Mouse (Mus musculus): Measurements from ENCODE around the gene Rapgefl1. TPM values are rescaled to one million over a fixed set of nuclear protein-coding genes. Genes with fewer than 3 reads are reported as not detected.
A peak's percentile ranks its signal among the peaks of the same experiment; 100 is the strongest.

The Rapgefl1 gene
- polyA plus RNA-seq, 1 experiment from 2014 or later, result 12.9 TPM

DNA sequence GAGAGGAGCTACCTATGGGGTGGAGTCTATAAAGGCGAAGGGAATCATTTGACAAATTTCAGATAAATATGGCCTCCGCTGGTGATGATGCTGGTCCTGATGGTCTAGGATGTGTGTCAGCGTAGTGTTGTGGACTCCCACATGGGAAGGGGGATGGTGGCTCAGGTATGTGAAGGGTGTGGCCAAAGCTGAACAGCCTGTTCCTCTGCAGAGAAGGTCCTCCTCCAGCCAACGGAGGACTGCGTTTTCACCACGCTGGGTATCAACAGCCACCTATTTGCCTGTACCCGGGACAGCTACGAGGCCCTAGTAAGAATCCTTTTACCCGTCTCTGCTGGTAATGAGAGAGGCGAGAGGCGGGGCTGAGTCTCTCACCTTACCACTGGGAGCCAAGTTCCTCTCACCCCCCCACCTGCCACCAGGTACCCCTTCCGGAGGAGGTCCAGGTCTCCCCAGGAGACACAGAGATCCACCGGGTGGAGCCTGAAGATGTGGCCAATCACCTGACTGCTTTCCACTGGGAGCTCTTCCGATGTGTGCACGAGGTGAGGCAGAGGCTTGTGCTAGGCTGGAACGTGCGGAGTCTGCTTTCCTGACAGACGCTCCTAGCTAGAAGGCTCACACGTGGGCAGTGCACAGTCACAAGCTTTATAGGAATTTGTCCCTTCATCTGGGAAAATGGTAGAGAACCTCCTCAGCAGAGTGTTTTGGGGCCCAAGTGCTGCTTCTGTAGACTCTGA, 10.4 kb downstream of the Rapgefl1 start:
- WGBS, result 72% methylated on average over 19 of the region's 19 CpGs
- DNase-seq (ENCODE audit: low spot score) (no peak), ATAC-seq (ENCODE audit: low FRiP score) (no peak)
- H3K4me1 ChIP-seq (replicated peaks; ENCODE audit: control insufficient read depth, insufficient read depth, low read length), result peaks cover 16% of the 10 kb centered on the region
- H3K4me3 ChIP-seq (replicated peaks; ENCODE audit: low read length), result no peak overlapping the region
- H3K9me3 ChIP-seq (ENCODE audit: control insufficient read depth, low read length), result no peaks in the 10 kb centered on the region
- H3K9ac ChIP-seq, result no peak overlapping the region
- H3K4me2 ChIP-seq (replicated peaks), result no peak overlapping the region
- no peaks in the 10 kb centered on the region for H3K27me3 ChIP-seq (ENCODE audit: control insufficient read depth, insufficient read depth, low read length)
- H3K36me3 ChIP-seq (replicated peaks; ENCODE audit: control insufficient read depth, insufficient read depth), result peaks cover 10% of the 10 kb centered on the region
- no peak overlapping the region for H3K27ac ChIP-seq

DNA sequence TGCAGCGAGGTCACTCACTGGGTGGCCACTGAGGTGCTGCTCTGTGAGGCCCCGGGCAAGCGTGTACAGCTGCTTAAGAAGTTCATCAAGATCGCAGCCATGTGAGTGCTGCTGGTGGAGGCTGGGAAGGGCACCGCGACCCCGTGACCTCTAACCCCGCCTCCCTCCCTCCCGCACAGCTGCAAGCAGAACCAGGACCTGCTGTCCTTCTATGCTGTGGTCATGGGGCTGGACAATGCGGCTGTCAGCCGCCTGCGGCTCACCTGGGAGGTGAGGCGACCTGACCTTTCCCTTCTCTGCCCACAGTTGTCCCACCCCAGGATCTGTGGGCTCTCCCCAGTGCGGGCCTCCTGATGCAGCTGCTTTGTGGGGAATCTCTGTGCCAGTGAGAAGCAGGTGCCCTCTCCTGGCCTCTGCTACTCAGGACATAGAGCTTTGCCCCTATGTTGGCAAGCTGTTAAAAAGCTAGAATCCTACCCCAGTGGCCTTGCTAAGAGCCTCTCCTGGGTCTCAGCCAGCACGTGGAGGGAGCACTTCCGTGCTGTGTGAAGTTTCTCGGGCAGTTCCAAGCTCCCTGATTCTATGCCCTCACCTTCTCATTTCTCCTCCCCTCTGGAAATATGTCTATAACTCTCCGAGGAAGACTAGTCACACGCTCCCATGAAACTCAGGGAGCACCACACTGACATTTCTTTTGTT, 12.8 kb downstream of the Rapgefl1 start:
- no peak overlapping the region for H3K9ac ChIP-seq
- no peak overlapping the region for H3K27ac ChIP-seq
- peaks cover 16% of the 10 kb centered on the region for H3K4me1 ChIP-seq (replicated peaks; ENCODE audit: control insufficient read depth, insufficient read depth, low read length)
- H3K4me2 ChIP-seq (replicated peaks), result peak overlapping the region; percentile 48
- H3K36me3 ChIP-seq (replicated peaks; ENCODE audit: control insufficient read depth, insufficient read depth), result peaks cover 10% of the 10 kb centered on the region
- 6% methylated on average over 19 of the region's 19 CpGs for WGBS
- DNase-seq (ENCODE audit: low spot score) (no peak), ATAC-seq (ENCODE audit: low FRiP score) (peak; percentile 28; the same call in 1 of the 2 replicates)
- H3K27me3 ChIP-seq (ENCODE audit: control insufficient read depth, insufficient read depth, low read length), result no peaks in the 10 kb centered on the region
- H3K4me3 ChIP-seq (replicated peaks; ENCODE audit: low read length), result no peak overlapping the region
- H3K9me3 ChIP-seq (ENCODE audit: control insufficient read depth, low read length), result no peaks in the 10 kb centered on the region

DNA sequence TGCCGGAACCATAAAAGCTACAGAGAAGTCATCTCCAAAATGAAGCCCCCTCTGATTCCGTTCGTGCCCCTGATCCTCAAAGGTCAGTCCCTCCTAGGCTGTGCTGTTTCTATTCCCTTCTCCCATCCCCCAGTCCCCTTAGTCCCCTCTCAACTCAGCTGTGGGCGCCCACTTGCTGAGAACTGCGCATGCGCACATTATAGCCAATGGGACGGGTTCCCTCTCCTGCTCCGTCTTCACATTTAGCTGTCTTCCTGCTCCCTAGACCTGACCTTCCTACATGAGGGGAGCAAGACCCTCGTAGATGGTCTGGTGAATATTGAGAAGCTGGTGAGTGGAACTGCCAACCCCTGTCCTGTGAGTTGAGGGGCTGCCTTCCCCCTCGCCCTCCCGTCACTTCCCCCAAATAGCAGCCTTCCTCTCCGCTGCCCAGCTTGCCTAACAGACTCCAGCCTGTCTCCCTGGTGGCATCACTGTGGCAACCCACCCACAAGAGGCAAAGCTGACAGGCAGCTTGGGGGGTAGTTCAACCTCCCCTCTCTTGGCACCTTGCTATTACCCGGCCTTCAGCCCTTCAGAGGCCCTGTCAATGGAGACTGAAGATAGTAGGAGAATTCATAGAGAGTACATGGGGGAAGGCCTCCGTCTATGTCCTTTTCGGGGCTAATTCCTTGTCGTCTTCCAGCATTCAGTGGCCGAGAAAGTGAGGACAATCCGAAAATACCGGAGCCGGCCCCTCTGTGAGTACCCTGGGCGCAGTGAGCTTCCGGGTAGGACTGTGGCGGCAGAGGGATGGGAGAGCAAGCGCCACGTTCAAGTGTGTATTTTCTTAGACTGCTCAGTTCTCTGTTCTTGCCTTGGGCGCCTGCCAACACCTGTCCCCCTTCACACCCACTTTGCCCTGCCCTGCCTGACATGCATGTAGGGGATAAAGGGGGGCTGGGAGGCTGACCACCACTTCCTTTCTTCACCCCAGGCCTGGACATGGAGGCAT, 13.8 kb downstream of the Rapgefl1 start:
- ATAC-seq (ENCODE audit: low FRiP score), result peak; percentile 71; the same call in 1 of the 2 replicates
- peak; percentile 75 for DNase-seq (ENCODE audit: low spot score)
- WGBS, result 54% methylated on average over 26 of the region's 26 CpGs
- 0 out of 2 replicates have a peak overlapping the region, but pooled peaks have one; percentile 34 for H3K27ac ChIP-seq
- peaks cover 10% of the 10 kb centered on the region for H3K36me3 ChIP-seq (replicated peaks; ENCODE audit: control insufficient read depth, insufficient read depth)
- H3K9me3 ChIP-seq (ENCODE audit: control insufficient read depth, low read length), result no peaks in the 10 kb centered on the region
- peak overlapping the region; percentile 22 for H3K4me3 ChIP-seq (replicated peaks; ENCODE audit: low read length)
- no peaks in the 10 kb centered on the region for H3K27me3 ChIP-seq (ENCODE audit: control insufficient read depth, insufficient read depth, low read length)
- peak overlapping the region; percentile 47 for H3K9ac ChIP-seq
- peaks cover 16% of the 10 kb centered on the region for H3K4me1 ChIP-seq (replicated peaks; ENCODE audit: control insufficient read depth, insufficient read depth, low read length)
- H3K4me2 ChIP-seq (replicated peaks), result peak overlapping the region; percentile 48

DNA sequence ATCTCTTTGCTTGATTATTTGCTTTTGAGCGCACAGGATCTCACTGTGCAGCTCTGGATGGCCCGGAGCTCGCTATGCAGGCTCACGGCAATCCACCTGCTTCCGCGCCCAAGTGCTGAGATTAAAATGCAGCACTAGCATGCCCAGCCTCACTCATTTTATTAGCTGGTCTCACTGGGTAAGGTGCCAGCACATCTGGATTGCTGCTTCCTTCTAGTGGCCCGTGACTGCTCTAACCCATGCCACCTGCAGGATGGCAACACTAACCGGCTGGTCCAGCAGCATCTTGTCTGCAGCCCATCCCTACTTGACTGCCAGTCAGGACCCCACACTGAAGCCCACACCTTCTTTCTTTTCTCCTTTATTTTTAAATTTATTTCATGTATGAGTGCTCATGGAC, 17.5 kb downstream of the Rapgefl1 start:
- Histone ChIP-seq H3K36me3 (replicated peaks; ENCODE audit: control insufficient read depth, insufficient read depth) (peaks cover 4% of the 10 kb centered on the region), H3K27me3 (ENCODE audit: control insufficient read depth, insufficient read depth, low read length) (no peaks in the 10 kb centered on the region), H3K4me1 (replicated peaks; ENCODE audit: control insufficient read depth, insufficient read depth, low read length) (peaks cover 15% of the 10 kb centered on the region), H3K4me2 (replicated peaks) (no peak overlapping the region), H3K4me3 (replicated peaks; ENCODE audit: low read length) (no peak overlapping the region), H3K27ac (no peak overlapping the region), H3K9me3 (ENCODE audit: control insufficient read depth, low read length) (no peaks in the 10 kb centered on the region), H3K9ac (no peak overlapping the region)
- WGBS, result 90% methylated on average over 8 of the region's 8 CpGs
- ATAC-seq (ENCODE audit: low FRiP score) (no peak), DNase-seq (ENCODE audit: low spot score) (no peak)

DNA sequence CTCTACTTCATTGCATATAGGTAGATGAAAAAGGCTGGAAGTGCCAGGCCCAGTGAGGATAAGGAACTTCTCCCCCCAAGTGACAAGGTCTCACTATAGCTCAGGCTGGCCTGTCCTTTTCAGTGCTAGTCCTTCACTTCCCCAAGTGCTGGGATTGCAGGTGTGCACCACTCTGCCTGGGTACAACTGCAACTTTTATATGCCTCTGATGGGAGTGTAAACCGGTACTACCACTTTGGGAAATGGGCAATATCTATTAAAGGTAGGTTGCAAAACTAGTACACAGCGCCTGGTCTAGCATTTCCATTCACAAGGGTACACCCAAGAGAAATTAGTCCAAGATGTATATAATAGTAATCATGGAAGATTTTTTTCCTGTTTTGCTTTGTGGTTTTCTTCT, 18.1 kb downstream of the Rapgefl1 start:
- Histone ChIP-seq H3K4me2 (replicated peaks) (no peak overlapping the region), H3K27me3 (ENCODE audit: control insufficient read depth, insufficient read depth, low read length) (no peaks in the 10 kb centered on the region), H3K4me3 (replicated peaks; ENCODE audit: low read length) (no peak overlapping the region), H3K4me1 (replicated peaks; ENCODE audit: control insufficient read depth, insufficient read depth, low read length) (peaks cover 9% of the 10 kb centered on the region), H3K27ac (no peak overlapping the region), H3K9ac (no peak overlapping the region), H3K9me3 (ENCODE audit: control insufficient read depth, low read length) (no peaks in the 10 kb centered on the region), H3K36me3 (replicated peaks; ENCODE audit: control insufficient read depth, insufficient read depth) (peaks cover 4% of the 10 kb centered on the region)
- 97% methylated on average over 2 of the region's 2 CpGs for WGBS
- DNase-seq (ENCODE audit: low spot score), result no peak
- no peak for ATAC-seq (ENCODE audit: low FRiP score)

DNA sequence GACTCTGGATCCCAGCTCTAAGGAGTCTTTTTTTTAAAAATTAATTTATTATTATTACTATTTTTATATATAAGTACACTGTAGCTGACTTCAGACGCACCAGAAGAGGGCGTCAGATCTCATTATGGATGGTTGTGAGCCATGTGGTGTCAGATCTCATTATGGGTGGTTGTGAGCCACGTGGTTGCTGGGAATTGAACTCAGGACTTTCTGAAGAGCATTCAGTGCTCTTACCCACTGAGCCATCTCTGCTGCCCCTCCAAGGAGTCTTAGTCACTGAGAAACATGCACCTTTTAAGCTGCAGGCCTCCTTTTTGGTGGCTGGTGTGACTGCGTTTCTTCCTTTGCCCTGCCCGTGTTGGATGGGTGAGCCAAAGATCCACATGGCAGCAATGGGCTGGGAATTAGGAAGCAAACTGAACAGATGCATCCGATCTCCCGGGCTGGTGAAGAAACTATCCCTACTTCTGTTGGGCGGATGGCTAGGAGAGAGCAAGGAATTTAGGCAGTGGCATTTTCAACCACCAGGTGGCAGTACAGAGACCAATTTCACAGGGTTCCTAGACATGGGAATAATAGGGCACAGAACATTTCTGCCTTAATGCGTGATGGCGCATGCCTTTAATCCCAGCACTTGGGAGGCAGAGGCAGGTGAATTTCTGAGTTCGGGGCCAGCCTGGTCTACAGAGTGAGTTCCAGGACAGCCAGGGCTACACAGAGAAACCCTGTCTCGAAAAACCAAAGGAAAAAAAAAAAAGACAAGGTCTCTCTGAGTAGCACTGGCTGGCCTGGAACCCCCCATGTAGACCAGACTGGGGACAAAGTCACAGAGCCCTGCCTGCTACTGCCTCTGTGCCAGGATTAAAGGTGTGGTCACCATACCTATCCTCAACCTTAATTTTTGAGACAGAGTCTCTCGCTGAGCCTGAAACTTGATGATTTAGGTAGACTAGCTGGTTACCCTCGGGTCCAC, 22.5 kb downstream of the Rapgefl1 start:
- Histone ChIP-seq H3K27me3 (ENCODE audit: control insufficient read depth, insufficient read depth, low read length) (no peaks in the 10 kb centered on the region), H3K4me2 (replicated peaks) (no peak overlapping the region), H3K4me1 (replicated peaks; ENCODE audit: control insufficient read depth, insufficient read depth, low read length) (0 out of 2 replicates have a peak, but pooled peaks cover 4% of the 10 kb centered on the region), H3K9me3 (ENCODE audit: control insufficient read depth, low read length) (no peaks in the 10 kb centered on the region), H3K27ac (no peak overlapping the region), H3K36me3 (replicated peaks; ENCODE audit: control insufficient read depth, insufficient read depth) (no peaks in the 10 kb centered on the region), H3K9ac (no peak overlapping the region), H3K4me3 (replicated peaks; ENCODE audit: low read length) (no peak overlapping the region)
- DNase-seq (ENCODE audit: low spot score) (peak; percentile 95), ATAC-seq (ENCODE audit: low FRiP score) (peak; percentile 54; the same call in 1 of the 2 replicates)
- 37% methylated on average over 14 of the region's 14 CpGs for WGBS

DNA sequence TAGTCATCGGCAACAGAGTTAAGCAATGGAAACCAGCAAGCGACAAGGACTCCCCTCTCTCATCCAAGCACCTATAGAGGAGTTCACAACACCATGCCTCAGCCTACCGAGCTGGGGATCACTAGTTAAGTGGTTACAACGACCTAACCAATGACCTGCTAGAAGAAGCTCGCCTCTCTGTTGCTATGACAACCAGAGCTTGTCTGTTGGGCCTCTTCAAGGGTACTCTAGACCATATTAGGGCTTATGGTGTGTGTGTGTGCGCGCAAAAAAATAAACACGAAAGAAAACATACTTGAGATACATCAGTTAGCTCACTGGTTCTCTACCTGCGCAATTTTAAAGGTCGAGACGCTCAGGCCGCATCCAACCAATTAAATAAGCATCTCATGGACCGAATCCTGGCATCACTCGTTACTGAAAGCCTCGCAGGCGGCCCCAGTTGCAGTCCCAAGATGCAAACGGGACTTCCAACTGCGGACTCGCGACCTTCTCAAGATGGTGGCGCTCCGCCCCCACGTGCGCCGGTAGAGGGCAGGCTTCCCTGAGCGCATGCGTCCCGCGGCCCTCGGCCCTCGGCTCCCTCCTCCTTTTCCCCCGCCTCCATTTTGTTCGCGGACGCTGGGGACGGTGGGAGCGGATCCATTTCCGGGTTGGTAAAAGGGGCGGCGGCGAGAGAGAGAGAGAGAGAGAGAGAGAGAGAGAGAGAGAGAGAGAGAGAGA, 26.6 kb downstream of the Rapgefl1 start, which contains the start of gene Wipf2:
TSS of gene Wipf2 (plus strand) at position 611 of the 723 bp plus-strand sequence.
- Histone ChIP-seq H3K4me3 (replicated peaks; ENCODE audit: low read length) (peak within 1 kb of the TSS; percentile 62), H3K9me3 (ENCODE audit: control insufficient read depth, low read length) (no peaks in the 10 kb centered on the region), H3K4me2 (replicated peaks) (peak within 1 kb of the TSS; percentile 57), H3K4me1 (replicated peaks; ENCODE audit: control insufficient read depth, insufficient read depth, low read length) (peaks cover 14% of the 10 kb centered on the region; the same call in 1 of the 2 replicates), H3K27ac (peak within 1 kb of the TSS; percentile 95), H3K36me3 (replicated peaks; ENCODE audit: control insufficient read depth, insufficient read depth) (peaks cover 17% of the 10 kb centered on the region), H3K27me3 (ENCODE audit: control insufficient read depth, insufficient read depth, low read length) (no peaks in the 10 kb centered on the region), H3K9ac (peak within 1 kb of the TSS; percentile 73)
- WGBS, result 6% methylated on average over 32 of the region's 41 CpGs
- ATAC-seq (ENCODE audit: low FRiP score) (peak; percentile 89), DNase-seq (ENCODE audit: low spot score) (peak; percentile 98)

Data from hindbrain, embryonic 14.5 days (tissue).